Mouse (Mus musculus): ENCODE results near the gene Otulin. TPM values are rescaled to one million over a fixed set of nuclear protein-coding genes. Genes with fewer than 3 reads are reported as not detected.

The Otulin gene
- 16.4 and 23.7 TPM in 2 replicates for polyA plus RNA-seq (2012; rRNA removed)

DNA sequence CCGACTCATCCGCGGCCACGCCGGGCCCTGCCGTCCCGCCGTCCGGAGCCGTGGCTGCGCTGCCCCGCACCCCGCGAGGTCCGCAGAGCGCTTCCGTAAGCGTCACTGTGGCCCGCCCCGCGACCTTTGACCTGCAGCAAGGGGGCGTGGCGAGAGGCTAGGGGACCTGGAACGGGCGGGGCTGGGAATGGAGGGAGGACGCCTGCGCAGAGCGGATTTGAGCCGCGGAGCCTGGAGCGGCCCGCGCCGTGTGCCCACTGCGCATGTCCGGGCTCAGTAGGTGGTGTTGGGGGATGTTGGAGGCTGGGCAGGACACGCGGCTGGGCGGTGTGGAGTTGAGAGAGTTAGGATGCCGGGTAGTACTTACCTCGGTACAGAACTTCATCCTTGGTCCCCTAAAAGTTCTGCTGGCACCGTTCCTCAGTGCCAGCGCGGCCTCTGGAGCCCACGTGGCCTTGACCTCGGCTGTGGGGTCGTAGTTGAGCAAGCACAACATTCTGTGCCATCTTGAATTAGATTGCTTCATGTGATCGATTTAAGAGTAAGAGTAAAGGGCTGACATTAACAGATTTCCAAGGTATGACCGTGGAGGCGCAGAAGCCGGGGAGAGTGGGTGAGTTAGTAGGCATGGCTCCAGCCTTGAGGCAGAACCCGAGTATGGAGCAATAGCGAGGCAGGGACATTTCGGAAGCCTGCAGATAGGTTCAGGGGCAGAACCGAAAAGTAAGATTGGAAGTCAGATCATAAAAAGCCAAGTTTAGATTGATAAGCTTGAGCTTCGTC is at the start of gene Otulin:
TSS of gene Otulin (minus strand) at position 93 of the 783 bp plus-strand sequence.
- peaks cover 19% of the 10 kb centered on the region for H3K4me1 ChIP-seq (ENCODE audit: control insufficient read depth, insufficient read depth, low read length)
- peak within 1 kb of the TSS; percentile 82 for H3K4me3 ChIP-seq (replicated peaks; ENCODE audit: extremely low read depth, low read depth, low read length)
- TF ChIP-seq CTCF (IDR thresholded peaks at IDR 0.05; ENCODE audit: insufficient read depth, low read length), result no peak
- peak; percentile 64; the same call in 1 of the 2 replicates for TF ChIP-seq POLR2A (IDR thresholded peaks at IDR 0.05; ENCODE audit: borderline replicate concordance, extremely low read depth, low read depth, low read length)
- peak; percentile 100 for DNase-seq
- WGBS, result 7% methylated on average over 56 of the region's 56 CpGs

DNA sequence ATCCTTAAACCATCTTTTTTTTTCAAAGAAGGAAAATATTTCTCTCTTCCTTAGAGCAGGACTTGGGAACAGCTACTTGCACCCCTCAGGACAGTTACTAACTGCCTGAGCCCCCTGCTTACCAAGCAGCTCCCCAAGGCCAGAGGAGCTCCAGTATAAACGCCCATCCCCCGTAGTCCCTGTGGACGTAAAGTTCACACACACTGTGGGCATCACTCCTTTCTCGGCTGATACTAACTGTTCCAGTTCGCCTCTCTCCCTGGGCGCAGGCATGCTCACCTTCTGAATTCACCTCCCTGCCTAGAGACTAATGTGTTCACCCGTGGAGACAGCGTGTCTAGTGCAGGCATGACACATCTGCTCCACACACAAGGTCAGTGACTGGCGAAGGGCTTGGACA is 48.0 kb upstream of the Otulin start:
- WGBS, result 77% methylated on average over 9 of the region's 9 CpGs
- TF ChIP-seq CTCF (IDR thresholded peaks at IDR 0.05; ENCODE audit: insufficient read depth, low read length), result no peak
- DNase-seq, result no peak
- Histone ChIP-seq H3K4me3 (replicated peaks; ENCODE audit: extremely low read depth, low read depth, low read length) (no peak overlapping the region), H3K4me1 (ENCODE audit: control insufficient read depth, insufficient read depth, low read length) (peaks cover 1% of the 10 kb centered on the region)

DNA sequence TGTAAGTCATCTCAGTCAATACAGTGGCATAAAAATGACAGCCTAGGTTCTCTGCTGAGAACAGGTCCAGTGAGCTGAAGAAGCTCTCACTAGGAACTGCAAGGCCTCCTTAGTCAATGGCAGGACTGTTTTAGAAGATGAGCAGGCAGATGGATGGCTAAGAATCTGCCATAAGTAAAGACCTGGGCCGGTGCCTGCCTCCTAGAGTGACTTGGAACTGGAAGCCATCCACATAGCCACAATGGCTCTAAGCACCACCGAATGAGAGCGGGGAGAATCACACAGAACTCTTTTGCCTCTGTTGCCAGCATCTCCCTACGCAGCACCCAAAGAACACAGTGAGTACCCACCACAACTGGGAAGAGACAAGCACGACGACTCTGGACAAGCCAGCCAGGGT is 47.3 kb upstream of the Otulin start:
- no peak overlapping the region for H3K4me3 ChIP-seq (replicated peaks; ENCODE audit: extremely low read depth, low read depth, low read length)
- DNase-seq, result no peak
- 89% methylated on average over 6 of the region's 6 CpGs for WGBS
- peaks cover 7% of the 10 kb centered on the region for H3K4me1 ChIP-seq (ENCODE audit: control insufficient read depth, insufficient read depth, low read length)
- TF ChIP-seq POLR2A (IDR thresholded peaks at IDR 0.05; ENCODE audit: borderline replicate concordance, extremely low read depth, low read depth, low read length) (no peak), CTCF (IDR thresholded peaks at IDR 0.05; ENCODE audit: insufficient read depth, low read length) (no peak)

DNA sequence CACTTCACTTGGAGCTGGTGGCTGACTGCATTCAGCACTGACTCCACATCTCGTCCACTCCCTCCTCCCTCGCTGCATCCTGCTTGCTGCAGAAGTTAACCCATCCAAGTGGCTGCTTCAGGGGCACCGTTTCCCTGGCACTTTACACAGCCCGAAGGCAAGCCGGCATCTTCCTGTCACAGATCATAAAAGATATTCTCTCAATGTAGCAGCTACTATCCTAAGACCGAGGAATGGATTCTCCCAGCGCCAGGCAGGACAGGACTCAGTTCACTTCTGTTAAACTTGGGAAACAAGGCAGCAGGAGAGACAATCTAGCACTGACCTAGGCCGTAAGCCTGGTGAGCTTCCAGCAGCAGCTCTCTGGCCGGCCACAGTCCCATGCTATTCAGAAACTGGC is 45.7 kb upstream of the Otulin start:
- TF ChIP-seq CTCF (IDR thresholded peaks at IDR 0.05; ENCODE audit: insufficient read depth, low read length) (no peak), POLR2A (IDR thresholded peaks at IDR 0.05; ENCODE audit: borderline replicate concordance, extremely low read depth, low read depth, low read length) (no peak)
- 61% methylated on average over 9 of the region's 9 CpGs for WGBS

DNA sequence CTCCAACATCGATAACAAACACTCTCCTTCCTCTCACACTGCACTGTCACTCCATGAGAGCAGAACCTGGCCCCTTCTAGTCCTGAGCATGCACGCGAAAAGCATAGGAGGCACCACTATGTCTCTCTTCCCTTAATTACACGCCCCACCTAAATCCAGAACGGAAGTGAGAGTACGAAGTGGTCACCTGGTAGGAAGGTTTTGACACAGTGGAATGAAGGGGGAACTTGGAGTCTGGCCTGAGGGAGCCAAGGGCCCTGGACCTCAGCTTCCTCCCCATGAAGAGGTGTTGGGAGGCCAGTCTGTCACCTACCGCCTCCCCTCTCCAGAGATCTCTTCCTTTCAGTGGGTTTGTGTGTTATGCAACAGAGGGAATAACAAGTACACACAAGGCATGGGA is 44.6 kb upstream of the Otulin start:
- no peak for TF ChIP-seq POLR2A (IDR thresholded peaks at IDR 0.05; ENCODE audit: borderline replicate concordance, extremely low read depth, low read depth, low read length)
- TF ChIP-seq CTCF (IDR thresholded peaks at IDR 0.05; ENCODE audit: insufficient read depth, low read length), result no peak
- peaks cover 7% of the 10 kb centered on the region for H3K4me1 ChIP-seq (ENCODE audit: control insufficient read depth, insufficient read depth, low read length)
- no peak for DNase-seq
- WGBS, result 80% methylated on average over 7 of the region's 7 CpGs
- no peak overlapping the region for H3K4me3 ChIP-seq (replicated peaks; ENCODE audit: extremely low read depth, low read depth, low read length)

More for the DNA sequence above, 45.7 kb upstream of the Otulin start:
- no peak overlapping the region for H3K4me3 ChIP-seq (replicated peaks; ENCODE audit: extremely low read depth, low read depth, low read length)
- H3K4me1 ChIP-seq (ENCODE audit: control insufficient read depth, insufficient read depth, low read length), result peaks cover 7% of the 10 kb centered on the region
- DNase-seq, result no peak

DNA sequence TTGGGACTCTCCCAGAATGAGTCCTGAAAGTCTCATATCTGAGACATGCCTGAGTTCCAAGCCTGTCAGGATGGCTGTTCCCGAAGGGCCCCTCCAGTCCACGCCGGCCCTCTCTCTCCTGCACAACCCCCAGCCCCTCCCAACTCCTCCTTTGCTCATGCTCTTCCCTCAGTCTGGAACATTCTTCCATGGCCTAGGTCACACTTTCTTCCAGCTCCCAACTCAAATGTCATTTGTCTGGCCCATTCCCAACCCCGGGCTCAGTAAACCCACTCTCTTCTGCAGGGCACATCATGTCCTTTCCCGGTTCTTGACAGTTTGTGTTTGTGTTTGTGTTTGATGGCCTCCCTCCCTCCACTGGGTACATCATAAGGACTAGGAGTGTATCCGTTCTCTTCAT is 43.5 kb upstream of the Otulin start:
- 60% methylated on average over 6 of the region's 6 CpGs for WGBS
- TF ChIP-seq POLR2A (IDR thresholded peaks at IDR 0.05; ENCODE audit: borderline replicate concordance, extremely low read depth, low read depth, low read length) (no peak), CTCF (IDR thresholded peaks at IDR 0.05; ENCODE audit: insufficient read depth, low read length) (no peak)
- DNase-seq, result no peak
- H3K4me3 ChIP-seq (replicated peaks; ENCODE audit: extremely low read depth, low read depth, low read length), result no peak overlapping the region
- peaks cover 7% of the 10 kb centered on the region for H3K4me1 ChIP-seq (ENCODE audit: control insufficient read depth, insufficient read depth, low read length)

DNA sequence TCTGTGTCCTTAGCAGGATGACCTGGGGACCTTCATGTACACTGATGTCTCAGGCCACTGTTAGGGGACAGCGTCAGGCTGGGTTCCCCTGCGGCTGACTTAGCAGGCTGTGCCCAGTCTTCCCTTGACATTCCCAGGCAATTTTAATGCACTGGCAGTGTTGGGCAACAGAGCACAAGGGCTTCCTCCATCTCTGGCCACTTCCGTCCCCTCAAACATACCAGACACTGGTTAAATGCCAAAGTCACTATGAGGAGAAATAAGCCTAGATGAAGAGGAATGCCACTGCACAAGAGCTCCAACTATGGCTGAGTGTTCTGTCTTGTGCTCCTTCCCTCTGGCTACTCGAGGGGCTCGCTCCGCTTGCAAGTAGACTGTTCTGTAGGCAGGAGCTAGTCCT is 42.7 kb upstream of the Otulin start:
- peaks cover 7% of the 10 kb centered on the region for H3K4me1 ChIP-seq (ENCODE audit: control insufficient read depth, insufficient read depth, low read length)
- H3K4me3 ChIP-seq (replicated peaks; ENCODE audit: extremely low read depth, low read depth, low read length), result no peak overlapping the region
- no peak for DNase-seq
- WGBS, result 61% methylated on average over 6 of the region's 6 CpGs
- TF ChIP-seq CTCF (IDR thresholded peaks at IDR 0.05; ENCODE audit: insufficient read depth, low read length) (no peak), POLR2A (IDR thresholded peaks at IDR 0.05; ENCODE audit: borderline replicate concordance, extremely low read depth, low read depth, low read length) (no peak)

DNA sequence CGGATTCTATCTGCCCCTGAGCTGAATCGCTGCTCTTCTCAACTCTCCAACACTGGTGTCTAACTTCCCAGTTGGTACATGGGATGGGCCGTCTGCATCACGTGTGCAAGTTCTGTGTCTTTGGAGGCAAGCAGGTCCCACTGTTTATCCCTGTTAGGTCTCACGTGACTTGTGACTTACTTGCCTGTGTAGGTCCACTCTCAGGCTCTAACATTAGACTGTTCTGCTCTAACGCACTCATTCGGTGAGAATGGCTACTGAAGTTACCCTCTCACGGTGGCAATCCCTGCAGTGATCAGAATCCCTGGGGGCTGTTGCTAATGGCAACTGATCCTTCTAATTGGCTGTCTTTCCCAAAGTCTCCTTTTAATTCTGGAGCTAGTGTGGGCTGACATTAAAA is 41.8 kb upstream of the Otulin start:
- DNase-seq, result no peak
- TF ChIP-seq POLR2A (IDR thresholded peaks at IDR 0.05; ENCODE audit: borderline replicate concordance, extremely low read depth, low read depth, low read length), result no peak
- TF ChIP-seq CTCF (IDR thresholded peaks at IDR 0.05; ENCODE audit: insufficient read depth, low read length), result no peak
- 82% methylated on average over 8 of the region's 8 CpGs for WGBS
- no peak overlapping the region for H3K4me3 ChIP-seq (replicated peaks; ENCODE audit: extremely low read depth, low read depth, low read length)
- H3K4me1 ChIP-seq (ENCODE audit: control insufficient read depth, insufficient read depth, low read length), result peaks cover 7% of the 10 kb centered on the region

DNA sequence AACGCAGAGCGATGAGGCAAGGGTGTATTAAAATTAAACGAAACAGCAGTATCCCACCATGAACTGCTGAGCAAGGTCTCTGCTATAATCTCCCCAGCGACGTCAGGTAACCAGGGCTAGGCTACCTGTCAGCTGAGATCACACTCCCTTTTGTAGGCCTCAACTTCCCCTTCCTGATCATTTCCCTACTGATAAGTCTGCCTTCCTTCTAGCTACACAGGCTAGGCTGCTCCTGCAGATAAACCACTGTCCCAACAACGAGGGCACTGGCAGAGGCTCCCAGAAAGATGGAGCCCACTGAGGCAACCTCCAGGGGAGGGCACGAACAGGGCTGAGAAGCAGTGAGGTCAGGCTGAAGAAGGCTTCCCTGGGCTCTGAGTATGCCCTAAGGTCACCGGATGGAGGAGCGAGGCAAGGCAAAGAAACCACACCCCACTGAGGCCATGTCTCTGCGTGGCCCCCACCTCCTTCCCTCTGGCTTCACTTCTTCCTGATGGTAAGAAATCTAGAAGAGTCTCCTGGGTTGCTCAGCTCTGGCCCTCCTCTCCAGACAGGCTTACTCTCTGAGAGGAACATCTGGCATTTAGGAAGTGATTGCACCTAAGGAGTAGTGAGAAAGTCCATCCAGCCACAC is 41.2 kb upstream of the Otulin start:
- WGBS, result 76% methylated on average over 10 of the region's 10 CpGs
- no peak for TF ChIP-seq CTCF (IDR thresholded peaks at IDR 0.05; ENCODE audit: insufficient read depth, low read length)
- Histone ChIP-seq H3K4me3 (replicated peaks; ENCODE audit: extremely low read depth, low read depth, low read length) (no peak overlapping the region), H3K4me1 (ENCODE audit: control insufficient read depth, insufficient read depth, low read length) (peaks cover 7% of the 10 kb centered on the region)
- no peak for DNase-seq

DNA sequence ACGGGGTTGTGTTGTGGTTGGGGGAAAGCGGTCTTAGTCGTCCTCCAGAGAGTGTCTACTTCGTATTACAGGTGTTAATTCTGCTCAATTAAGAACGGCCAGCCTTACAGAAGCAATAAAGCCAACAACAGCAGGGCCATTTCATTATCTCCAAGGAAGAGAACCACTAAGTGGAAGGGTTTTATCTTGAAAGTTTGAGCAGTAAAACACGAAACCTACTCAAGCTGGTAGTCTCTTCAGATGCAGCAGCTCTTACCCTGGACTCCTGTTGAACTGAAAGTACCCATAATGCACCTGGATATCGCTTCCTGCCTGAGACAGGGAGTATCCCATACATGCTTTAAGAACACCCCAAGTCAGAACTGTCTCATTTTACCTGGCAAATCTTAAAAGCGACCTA is 40.2 kb upstream of the Otulin start:
- DNase-seq, result no peak
- H3K4me3 ChIP-seq (replicated peaks; ENCODE audit: extremely low read depth, low read depth, low read length), result no peak overlapping the region
- TF ChIP-seq CTCF (IDR thresholded peaks at IDR 0.05; ENCODE audit: insufficient read depth, low read length) (no peak), POLR2A (IDR thresholded peaks at IDR 0.05; ENCODE audit: borderline replicate concordance, extremely low read depth, low read depth, low read length) (no peak)
- peaks cover 7% of the 10 kb centered on the region; the same call in 1 of the 2 replicates for H3K4me1 ChIP-seq (ENCODE audit: control insufficient read depth, insufficient read depth, low read length)
- 80% methylated on average over 8 of the region's 8 CpGs for WGBS

Data from lung, adult 2 months (tissue).